Mouse (Mus musculus): ENCODE results near the gene Lpar3.
A peak's percentile ranks its signal among the peaks of the same experiment; 100 is the strongest.

Lpar3 gene

GRCm38 (mm10) chr3:146220776-146221486 lies at the start of gene Lpar3:
Gene Lpar3 (plus strand): TSS chr3:146220963.
- DNase-seq (ENCODE audit: low spot score) = peak; percentile 77

DNA sequence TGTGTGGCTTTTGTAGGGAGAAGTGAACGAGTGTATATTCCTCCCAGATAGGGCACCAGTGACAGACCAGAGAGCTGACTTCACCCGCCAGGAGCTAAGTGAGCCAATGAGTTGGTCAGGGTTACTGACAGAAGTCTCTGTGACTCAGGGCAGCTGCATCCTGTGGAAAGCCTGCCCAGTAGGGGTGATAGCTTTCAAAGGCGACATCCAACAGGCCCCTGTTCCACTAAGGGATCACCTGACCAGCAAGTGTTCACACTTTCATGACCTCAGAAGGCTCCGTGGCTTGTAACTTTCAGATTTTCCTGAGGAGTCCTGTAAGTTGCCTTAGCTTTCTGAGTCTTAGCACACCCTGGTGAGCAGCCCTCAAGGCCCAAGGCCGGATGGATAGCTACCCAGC lies 47.7 kb upstream of the Lpar3 start:
- no peak for DNase-seq (ENCODE audit: low spot score)

GRCm38 (mm10) chr3:146174215-146174614 lies 46.5 kb upstream of the Lpar3 start:
- DNase-seq (ENCODE audit: low spot score) = peak; percentile 82

DNA sequence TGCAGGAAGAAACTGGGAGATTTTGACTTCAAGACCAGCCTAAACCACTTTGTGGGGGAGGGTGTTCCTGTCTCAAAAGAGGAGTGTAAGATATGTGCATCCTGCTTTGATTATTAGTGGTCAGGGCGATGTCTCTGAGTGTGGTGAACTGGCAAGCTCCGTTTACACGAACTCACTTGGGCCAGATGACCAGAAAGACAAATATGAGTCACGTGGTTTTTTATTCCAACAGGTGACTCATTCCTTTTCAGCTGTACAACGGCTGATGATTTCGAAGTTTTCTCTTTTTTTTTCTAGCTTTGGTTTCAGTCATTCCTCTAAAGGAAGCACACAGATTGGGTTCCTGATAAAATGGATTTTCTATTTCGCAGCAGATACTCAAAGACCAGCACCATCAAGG lies 43.5 kb upstream of the Lpar3 start:
- no peak for DNase-seq (ENCODE audit: low spot score)

DNA sequence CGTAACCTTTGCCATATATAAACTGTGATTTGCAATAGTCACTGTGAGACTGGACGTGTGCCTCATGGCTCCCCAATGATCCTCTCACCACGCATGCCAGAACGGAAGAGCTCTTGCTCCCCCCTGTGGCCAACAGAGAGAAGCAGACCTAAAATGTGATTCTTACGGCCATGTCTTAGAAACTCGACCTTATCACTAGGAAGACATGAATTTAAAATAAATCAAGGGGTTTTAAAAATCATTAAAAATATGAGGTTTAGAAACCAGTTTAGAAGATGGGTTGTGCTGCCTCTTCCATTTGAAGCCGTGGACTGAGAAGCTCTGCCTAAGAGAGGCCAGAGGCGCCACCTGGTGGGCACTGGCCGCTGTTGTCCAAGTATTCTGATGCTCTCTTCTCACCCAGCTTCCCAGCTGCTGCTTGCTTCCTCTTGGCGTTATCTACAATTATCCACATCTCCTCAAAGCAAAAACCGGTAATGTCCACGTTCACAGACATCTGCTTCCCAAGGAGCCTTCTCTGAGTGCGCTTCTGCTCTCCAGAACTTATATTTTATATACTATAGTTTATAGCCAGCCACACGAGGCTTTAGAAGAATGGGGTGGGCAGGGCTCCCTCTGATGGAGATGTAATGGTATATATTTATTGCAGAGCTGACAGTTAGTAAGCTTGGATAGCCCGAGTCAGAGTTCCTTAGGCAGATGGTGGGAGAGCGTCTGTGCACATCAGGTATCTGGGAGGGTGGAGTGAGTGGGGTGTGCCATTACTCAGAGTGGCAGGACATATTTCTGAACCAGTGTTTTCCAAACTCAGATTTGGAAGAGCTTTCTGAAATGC lies 42.8 kb upstream of the Lpar3 start:
- DNase-seq (ENCODE audit: low spot score) = peak; percentile 68

DNA sequence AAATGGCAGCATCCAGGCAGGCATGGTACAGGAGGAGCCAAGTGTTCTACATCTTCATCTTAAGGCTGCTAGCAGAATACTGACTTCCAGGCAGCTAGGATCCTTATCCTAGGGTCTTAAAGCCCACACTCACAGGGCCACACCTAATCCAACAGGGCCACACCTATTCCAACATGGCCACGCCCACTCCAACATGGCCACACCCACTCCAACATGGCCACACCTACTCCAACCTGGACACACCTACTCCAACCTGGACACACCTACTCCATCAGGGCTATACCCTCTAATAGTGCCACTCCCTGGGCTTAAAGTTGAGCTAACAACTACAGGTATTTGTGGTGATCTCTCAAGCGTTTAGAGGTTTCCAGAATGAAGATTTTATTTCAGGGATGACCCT lies 40.4 kb upstream of the Lpar3 start:
- no peak for DNase-seq (ENCODE audit: low spot score)

DNA sequence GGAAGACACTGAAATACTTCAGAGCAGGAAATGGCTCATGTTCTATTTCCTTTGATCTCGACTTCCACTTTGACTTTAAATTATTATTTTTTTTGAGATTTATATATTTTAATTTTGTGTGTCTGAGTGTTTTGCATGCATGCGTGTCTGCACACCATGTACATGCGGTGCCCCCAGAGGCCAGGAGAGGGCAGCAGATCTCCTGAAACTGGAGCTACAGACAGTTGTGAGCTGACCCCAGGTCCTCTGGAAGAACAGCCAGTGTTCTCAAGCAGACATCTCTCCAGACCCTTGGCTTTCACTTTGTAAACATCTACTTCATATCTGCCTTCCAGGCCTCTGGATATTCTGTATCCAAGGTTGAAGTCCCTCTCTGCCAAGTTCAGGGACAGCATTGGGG lies 39.8 kb upstream of the Lpar3 start:
- DNase-seq (ENCODE audit: low spot score) = peak; percentile 70

GRCm38 (mm10) chr3:146184992-146185657 lies 35.6 kb upstream of the Lpar3 start:
- DNase-seq (ENCODE audit: low spot score) = peak; percentile 59

DNA sequence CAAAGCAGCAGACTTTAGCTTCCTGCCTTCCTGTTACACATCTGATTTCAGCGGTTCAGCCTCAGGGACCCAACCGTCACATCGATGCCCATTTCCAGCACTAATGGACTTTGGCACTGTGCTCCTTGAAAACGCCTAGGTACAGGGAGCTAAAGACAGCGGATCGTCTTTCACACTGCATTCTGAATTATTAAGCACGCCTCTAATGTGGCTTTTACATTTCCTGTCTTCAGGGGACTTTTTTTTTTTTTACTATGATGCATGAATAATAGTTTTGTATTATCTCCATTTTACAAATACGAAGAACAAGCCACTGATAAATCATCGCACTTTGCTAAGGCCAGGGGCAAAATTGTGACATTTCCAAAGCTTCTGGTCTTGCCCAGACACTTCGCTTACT lies 34.7 kb upstream of the Lpar3 start:
- no peak for DNase-seq (ENCODE audit: low spot score)

GRCm38 (mm10) chr3:146189933-146190332 lies 30.8 kb upstream of the Lpar3 start:
- no peak for DNase-seq (ENCODE audit: low spot score)

DNA sequence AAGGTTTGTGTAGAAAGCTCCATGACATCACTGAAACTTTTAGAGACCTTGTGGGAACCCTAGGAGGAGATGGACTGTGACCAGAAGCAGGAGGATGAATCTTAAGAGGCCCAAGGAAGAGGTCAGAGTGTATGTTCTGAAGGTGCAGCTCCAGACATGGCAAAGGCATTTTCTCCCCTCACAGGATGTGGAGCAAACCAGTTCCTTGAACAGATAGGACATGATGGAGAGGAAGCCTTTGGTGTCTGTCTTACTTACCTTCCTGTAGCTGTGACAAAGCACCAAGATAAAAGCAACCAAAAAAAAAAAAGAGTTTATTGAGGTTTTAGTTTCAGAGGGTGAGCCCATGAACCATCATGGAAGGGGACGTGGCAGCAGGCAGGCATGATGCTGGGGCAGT lies 28.3 kb upstream of the Lpar3 start:
- DNase-seq (ENCODE audit: low spot score) = no peak

DNA sequence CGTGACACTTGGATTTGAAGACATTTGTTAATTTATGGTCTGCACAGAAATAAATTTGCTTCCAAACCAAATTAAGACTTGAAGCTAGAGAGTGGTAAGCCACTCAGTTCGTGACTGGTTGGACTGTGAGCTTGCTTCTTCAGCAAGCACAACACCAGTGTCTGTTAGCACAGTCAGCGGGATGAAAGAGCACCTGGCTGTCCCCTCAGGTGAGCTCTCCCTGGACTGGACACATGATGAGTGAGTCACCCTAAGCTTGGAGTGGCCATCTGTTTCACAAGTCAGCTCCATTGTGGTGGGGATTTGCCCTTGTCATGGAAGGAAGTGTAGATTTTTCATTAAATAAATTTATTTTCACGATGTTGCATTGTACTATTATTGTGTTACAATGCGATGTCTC lies 25.6 kb upstream of the Lpar3 start:
- peak; percentile 69 for DNase-seq (ENCODE audit: low spot score)

DNA sequence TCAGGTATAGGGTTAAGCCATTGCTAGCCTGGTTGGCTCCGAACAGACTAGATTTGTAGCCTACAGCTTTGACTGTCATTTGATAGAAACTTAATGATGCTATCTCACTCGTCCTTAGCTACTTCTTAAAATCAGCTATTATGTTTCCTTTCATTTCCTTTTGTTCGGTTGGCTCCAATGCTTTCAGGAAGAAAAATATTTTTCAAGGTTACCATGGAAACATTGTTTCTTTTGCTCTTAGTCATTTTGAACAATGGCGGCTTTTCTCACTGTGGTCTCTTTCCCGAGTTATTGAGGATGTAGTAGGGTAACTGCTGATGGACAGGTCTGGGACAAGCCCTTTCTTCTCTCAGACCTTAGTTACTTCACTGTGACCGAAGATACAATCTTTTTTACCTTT lies 24.5 kb upstream of the Lpar3 start:
- DNase-seq (ENCODE audit: low spot score) = no peak

DNA sequence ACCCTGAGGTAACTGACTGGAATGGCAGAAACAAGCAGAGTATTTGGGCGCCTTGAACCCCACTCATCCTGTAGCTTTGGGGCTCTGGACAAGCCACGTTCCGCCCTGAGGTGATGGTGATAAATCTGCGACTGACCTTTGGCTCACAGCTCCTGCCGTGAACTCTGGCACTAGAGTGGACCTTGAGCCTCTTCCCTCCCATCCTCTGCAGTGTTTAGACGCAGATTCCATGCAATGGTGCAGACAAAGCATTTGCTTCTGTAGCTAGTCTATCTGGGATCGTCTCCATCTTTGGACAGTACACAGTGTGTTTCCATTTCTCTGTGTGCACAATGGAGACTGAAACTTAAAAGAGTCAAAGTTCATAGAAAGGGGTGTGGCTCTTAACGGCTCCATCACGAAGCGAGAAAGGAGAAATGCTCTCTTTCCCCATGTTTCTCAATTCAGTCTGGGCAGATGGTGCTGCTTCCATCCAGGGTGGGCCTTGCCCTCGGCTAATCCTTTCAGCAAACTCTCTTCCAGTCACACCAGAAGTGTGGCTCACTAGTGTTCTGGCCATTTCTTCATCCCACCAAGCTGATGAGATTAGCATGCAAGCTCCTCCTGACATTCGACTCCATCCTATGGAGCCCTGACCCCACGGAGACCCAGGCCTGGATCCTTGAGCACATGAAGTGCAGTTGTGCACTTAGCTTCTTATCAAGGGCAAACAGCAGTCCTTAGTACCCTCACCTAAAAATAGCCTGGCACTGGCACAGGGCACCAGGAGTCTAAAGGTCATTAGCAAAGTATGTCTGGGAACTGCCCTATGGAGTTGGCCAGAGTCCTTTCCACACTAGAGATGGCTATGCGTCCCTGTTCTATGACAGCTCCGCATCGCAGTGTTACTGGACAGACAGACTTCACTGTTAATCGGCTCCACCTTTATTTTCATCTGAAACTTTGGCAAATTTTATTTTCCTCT lies 23.7 kb upstream of the Lpar3 start:
- DNase-seq (ENCODE audit: low spot score) = peak; percentile 82

DNA sequence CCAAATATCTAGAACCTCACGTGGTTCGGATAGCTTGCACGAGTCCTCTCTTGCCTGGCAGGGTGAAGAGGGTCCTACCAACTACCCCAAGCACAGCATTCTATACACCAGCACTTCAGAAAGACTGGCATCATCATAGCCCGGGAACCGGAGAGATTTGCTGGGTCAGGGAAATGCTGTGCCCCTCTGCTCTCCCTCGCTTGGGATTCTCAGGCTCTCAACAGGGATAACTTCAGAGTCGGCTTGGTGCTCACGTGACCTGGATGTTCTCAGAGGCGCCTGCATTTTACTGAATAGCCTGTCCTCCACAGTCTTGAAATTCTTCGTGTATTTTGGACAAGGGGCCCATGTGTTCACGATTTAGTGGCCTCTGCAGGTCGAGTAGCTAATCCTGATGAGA lies 23.0 kb upstream of the Lpar3 start:
- no peak for DNase-seq (ENCODE audit: low spot score)

DNA sequence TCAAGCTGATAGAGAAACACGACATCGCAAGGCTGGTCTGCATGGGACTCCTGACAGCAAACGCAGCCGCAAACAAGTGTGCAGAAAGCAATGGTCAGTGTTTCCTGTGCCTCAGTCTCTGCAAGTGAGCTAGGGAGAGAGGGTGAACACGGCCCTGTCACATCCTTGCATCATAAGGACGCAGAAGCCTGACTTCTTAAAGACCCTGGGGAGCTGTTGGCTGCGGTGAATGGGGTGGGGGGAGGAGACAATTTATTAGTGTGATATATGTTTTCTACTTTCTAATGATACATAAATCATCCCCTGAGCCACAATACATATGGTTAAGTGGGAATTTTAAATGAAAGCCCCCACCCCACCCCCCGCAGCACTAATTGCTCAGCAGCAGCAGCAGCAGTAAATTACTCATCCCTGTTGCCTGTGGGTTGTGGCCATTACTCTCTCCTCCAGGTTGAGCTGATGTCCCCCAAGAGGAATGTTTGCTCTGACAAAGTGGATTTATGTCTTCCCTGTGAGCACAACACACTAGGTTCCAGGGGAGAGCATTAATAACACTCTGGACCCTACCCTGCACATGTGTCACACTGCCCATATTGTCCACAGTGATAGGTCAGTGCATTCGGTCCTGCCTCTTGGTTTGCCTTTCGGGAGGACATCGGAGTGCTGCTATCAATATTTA lies 21.8 kb upstream of the Lpar3 start:
- no peak for DNase-seq (ENCODE audit: low spot score)

- no peak for DNase-seq (ENCODE audit: low spot score)
These were observed 21.3 kb upstream of the Lpar3 start for GRCm38 (mm10) chr3:146199486-146199885.

DNA sequence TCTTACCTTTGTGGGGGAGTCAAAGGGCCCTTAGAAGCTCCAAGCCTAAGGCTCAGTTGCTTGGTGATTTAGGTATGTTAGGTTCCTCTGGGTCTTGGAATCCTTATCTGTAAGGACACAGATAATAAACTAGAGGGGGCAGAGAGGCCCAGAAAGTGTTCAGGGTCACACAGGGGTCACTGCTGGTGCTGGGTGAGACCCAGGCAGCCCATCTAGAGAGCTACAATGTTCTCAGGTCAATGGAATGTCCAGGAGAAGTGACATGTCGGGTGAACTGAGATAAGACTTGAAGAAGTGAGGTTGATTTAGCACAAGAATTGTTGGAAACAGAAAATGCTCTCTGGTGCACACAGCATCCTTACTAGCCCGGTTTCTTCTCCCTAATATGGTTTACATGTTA lies 16.4 kb upstream of the Lpar3 start:
- peak; percentile 50 for DNase-seq (ENCODE audit: low spot score)

GRCm38 (mm10) chr3:146205305-146205704 lies 15.5 kb upstream of the Lpar3 start:
- DNase-seq (ENCODE audit: low spot score) = peak; percentile 80

- no peak for DNase-seq (ENCODE audit: low spot score)
These were observed 14.1 kb upstream of the Lpar3 start for GRCm38 (mm10) chr3:146206635-146207034.

DNA sequence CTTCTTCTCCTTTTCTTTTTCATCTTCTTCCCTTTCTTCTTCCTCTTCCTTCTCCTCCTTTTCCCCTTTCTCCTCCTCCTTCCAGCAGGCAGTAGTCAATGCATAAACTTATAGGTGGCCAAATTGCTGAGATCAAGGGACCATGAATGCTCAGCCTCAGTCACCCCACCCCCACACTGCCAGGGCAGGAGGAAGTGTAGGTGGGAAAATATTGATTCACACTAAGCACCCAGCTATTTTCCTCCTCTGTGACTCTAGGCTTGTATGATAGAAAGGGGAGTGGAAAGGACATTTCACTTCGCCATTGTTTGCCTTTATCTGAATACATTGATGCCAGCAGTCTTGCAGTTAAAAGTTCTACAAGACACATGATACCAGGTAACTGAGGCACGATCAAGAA lies 13.3 kb upstream of the Lpar3 start:
- DNase-seq (ENCODE audit: low spot score) = no peak

Data from yolk sac, embryonic 10.5 days (tissue).